Mouse (Mus musculus): Measurements from ENCODE around the gene Ankrd1. TPM values are rescaled to one million over a fixed set of nuclear protein-coding genes. Genes with fewer than 3 reads are reported as not detected.
A peak's percentile ranks its signal among the peaks of the same experiment; 100 is the strongest.

Ankrd1 gene
- polyA plus RNA-seq, 1 experiment from 2014 or later: not detected

DNA sequence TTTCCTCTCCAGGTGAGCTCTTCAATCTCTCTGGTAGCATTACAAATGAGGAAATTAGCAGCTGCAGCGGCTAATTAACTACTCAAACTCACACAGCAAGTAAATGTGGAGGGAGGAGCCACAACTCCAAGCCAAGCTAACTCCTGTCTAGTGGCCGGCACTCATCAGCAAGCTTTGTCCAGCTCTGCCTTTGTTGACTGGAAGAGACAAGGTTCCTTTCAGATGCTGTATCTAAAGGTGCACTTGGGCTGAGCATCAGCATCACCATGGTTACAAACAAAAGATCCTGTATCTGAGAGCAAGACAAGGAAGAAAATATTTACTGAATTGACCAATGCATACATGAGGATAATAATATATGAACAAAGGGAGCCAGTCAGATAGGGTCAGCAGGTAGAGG, 10.3 kb upstream of the Ankrd1 start:
- Histone ChIP-seq H3K9ac (no peak overlapping the region), H3K27ac (no peak overlapping the region), H3K27me3 (no peaks in the 10 kb centered on the region), H3K4me3 (replicated peaks) (no peak overlapping the region), H3K9me3 (no peaks in the 10 kb centered on the region), H3K4me1 (no peaks in the 10 kb centered on the region), H3K36me3 (replicated peaks) (no peaks in the 10 kb centered on the region), H3K4me2 (no peak overlapping the region)
- WGBS: 27% methylated on average over 2 of the region's 2 CpGs
- ATAC-seq (ENCODE audit: low FRiP score): no peak

DNA sequence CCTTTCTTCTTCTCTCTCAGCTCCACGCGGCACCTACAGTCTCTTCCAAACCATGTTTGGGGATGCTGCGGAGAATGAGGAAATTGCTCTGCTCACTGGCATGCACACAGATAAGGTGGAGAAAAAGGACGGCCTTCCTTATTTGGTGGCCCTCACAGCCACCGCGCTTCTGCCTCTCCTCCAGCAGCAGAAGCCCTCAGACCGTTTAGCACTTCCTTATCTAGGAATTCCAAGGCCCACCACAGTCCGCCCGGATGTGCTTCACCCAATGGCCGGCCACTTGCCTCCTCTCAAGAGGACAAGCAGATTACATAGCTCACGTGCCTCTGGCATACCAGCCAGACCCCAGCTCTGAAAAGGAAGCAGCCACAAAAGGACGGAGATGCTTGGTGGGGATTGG, 9.7 kb upstream of the Ankrd1 start:
- Histone ChIP-seq H3K9me3 (no peaks in the 10 kb centered on the region), H3K36me3 (replicated peaks) (no peaks in the 10 kb centered on the region), H3K27me3 (no peaks in the 10 kb centered on the region), H3K4me3 (replicated peaks) (no peak overlapping the region), H3K9ac (no peak overlapping the region), H3K4me2 (no peak overlapping the region), H3K4me1 (no peaks in the 10 kb centered on the region), H3K27ac (no peak overlapping the region)
- ATAC-seq (ENCODE audit: low FRiP score): no peak
- WGBS: 59% methylated on average over 12 of the region's 12 CpGs

DNA sequence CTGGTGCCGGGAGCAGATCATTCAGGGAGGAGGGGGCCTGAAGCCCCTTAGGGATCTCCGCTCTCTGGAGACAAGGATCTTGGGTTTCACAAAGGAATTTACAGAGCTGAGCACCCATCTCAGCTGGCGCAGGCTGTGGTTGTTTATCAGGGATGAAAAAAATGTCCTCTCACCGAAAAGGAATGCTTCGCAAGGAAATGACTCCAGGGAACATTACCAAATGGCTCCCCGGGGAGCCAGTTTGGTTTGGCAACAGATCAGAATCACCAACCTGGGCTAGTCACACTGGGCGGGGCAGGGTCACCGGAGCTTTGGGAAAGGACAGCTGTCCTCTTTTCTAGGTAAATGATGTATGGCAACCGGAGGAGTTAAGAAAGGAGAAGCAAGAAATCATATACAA, 9.3 kb upstream of the Ankrd1 start:
- Histone ChIP-seq H3K9me3 (no peaks in the 10 kb centered on the region), H3K4me2 (no peak overlapping the region), H3K4me3 (replicated peaks) (no peak overlapping the region), H3K36me3 (replicated peaks) (no peaks in the 10 kb centered on the region), H3K4me1 (no peaks in the 10 kb centered on the region), H3K27me3 (no peaks in the 10 kb centered on the region), H3K9ac (no peak overlapping the region), H3K27ac (no peak overlapping the region)
- WGBS: 71% methylated on average over 9 of the region's 9 CpGs
- ATAC-seq (ENCODE audit: low FRiP score): no peak

DNA sequence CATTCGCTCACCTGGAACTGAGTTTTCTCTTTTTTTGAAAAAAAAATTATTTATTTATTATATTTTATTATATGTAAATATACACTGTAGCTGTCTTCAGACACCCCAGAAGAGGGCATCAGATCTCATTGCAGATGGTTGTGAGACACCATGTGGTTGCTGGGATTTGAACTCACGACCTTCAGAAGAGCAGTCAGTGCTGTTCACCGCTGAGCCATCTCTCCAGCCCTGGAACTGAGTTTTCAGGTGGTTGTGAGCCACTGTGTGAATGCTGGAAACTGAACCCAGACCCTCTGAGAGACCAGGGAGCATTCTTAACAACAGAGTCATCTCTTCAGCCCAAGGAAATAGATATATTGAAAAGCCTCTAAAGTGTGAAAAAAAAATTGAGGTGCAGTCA, 8.5 kb upstream of the Ankrd1 start:
- 93% methylated on average over 3 of the region's 3 CpGs for WGBS
- H3K4me2 ChIP-seq: no peak overlapping the region

DNA sequence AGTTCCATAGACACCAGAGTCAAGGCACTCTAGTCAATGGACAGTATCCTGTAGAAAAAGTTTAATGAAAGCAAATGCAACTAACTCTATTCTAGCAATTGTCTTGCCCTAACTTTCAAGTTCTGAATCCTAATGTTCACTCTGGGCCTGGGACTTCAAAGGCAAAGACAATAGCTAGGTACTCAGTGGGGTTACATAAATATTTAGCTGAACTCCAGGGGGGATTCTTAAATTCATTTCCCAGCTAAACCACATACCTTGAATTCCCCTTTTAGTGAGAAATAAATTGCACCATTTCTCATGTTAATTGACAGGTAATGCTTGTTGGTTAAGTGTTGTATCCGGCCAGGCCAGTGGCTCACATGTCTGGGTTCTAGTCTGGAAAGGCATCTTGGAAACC, 4.3 kb upstream of the Ankrd1 start:
- Histone ChIP-seq H3K9ac (no peak overlapping the region), H3K27ac (no peak overlapping the region), H3K9me3 (peaks cover 5% of the 10 kb centered on the region; the same call in 1 of the 2 replicates), H3K4me2 (no peak overlapping the region), H3K4me3 (replicated peaks) (no peak overlapping the region), H3K27me3 (no peaks in the 10 kb centered on the region), H3K36me3 (replicated peaks) (no peaks in the 10 kb centered on the region), H3K4me1 (no peaks in the 10 kb centered on the region)
- 82% methylated on average over 1 of the region's 1 CpGs for WGBS
- no peak for ATAC-seq (ENCODE audit: low FRiP score)

More for the DNA sequence above, 8.5 kb upstream of the Ankrd1 start:
- Histone ChIP-seq H3K9me3 (peaks cover under 1% of the 10 kb centered on the region; the same call in 1 of the 2 replicates), H3K9ac (no peak overlapping the region), H3K27ac (no peak overlapping the region), H3K4me1 (no peaks in the 10 kb centered on the region), H3K36me3 (replicated peaks) (no peaks in the 10 kb centered on the region), H3K27me3 (no peaks in the 10 kb centered on the region), H3K4me3 (replicated peaks) (no peak overlapping the region)
- ATAC-seq (ENCODE audit: low FRiP score): no peak

DNA sequence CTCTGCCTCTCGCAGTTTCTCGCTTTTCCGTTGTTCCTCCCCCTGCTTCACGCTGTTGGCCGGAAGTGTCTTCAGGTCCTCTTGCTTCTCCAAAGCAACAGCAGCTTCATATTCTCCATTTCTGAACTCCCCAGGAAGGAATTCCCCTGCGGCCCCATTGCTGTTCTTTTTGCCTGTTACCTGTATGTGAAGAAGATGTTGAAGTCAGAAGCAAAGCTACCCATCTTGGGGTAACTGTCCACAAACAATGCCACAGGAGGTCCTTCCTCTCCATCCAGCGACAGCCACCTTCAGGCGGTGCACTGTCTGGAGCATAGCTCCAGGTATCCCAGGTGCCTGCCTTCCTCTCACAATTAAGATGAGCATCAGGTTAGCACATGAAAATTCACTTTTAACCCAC, 680 bp downstream of the Ankrd1 start:
- no peaks in the 10 kb centered on the region for H3K27me3 ChIP-seq
- H3K4me1 ChIP-seq: no peaks in the 10 kb centered on the region
- H3K36me3 ChIP-seq (replicated peaks): no peaks in the 10 kb centered on the region
- H3K9me3 ChIP-seq: peaks cover 5% of the 10 kb centered on the region; the same call in 1 of the 2 replicates
- no peak for ATAC-seq (ENCODE audit: low FRiP score)
- H3K9ac ChIP-seq: no peak overlapping the region
- no peak overlapping the region for H3K4me2 ChIP-seq
- H3K4me3 ChIP-seq (replicated peaks): no peak overlapping the region
- 95% methylated on average over 8 of the region's 8 CpGs for WGBS
- no peak overlapping the region for H3K27ac ChIP-seq

DNA sequence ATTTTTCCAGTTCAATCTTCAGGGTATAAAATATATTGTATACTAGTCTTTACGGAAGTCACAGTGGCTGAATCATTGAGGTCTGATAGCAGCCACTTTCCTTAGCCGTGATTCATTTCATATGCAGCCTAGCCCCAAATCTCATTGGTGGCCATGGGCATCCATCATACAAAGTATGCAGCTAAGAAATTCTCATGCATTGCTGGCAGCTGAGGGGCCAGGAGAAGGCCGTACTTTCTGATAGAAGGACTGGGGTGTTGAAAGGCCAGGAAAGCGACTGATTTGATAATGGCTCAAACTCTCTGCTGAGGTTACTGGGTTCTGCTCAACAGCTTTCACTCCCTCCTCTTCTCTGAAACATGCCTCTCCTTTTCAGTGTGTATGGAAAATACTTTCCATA, 3.7 kb downstream of the Ankrd1 start:
- Histone ChIP-seq H3K9ac (no peak overlapping the region), H3K4me3 (replicated peaks) (no peak overlapping the region), H3K36me3 (replicated peaks) (no peaks in the 10 kb centered on the region), H3K9me3 (no peaks in the 10 kb centered on the region), H3K27ac (no peak overlapping the region), H3K4me2 (no peak overlapping the region), H3K27me3 (no peaks in the 10 kb centered on the region), H3K4me1 (peaks cover 9% of the 10 kb centered on the region; the same call in 1 of the 2 replicates)
- 92% methylated on average over 4 of the region's 4 CpGs for WGBS
- ATAC-seq (ENCODE audit: low FRiP score): no peak

DNA sequence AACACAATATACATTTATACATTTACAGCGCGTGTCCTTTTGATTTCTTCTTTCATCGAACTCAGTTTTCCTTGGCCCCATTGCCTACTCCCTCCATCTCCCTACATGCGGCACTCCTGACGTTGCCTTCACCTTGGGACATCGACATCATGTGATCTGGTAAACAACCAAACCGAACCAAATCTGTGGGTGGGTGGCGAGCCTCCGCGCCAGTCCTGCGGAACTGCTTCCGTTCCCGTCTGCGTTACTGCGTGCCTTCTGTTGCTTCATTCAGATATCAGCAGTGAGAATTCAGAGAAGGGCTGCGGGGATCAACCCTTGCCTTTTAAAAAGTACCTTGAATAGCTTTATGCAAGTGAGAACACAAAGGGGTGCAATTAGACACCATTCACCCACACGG, 7.9 kb downstream of the Ankrd1 start:
- WGBS: 32% methylated on average over 17 of the region's 17 CpGs
- Histone ChIP-seq H3K27ac (no peak overlapping the region), H3K4me3 (replicated peaks) (0 out of 2 replicates have a peak overlapping the region, but pooled peaks have one; percentile 8), H3K9ac (peak overlapping the region; percentile 33; the same call in 1 of the 2 replicates), H3K4me2 (peak overlapping the region; percentile 41), H3K4me1 (peaks cover 14% of the 10 kb centered on the region), H3K27me3 (no peaks in the 10 kb centered on the region), H3K36me3 (replicated peaks) (no peaks in the 10 kb centered on the region), H3K9me3 (no peaks in the 10 kb centered on the region)
- peak; percentile 9; the same call in 1 of the 2 replicates for ATAC-seq (ENCODE audit: low FRiP score)

DNA sequence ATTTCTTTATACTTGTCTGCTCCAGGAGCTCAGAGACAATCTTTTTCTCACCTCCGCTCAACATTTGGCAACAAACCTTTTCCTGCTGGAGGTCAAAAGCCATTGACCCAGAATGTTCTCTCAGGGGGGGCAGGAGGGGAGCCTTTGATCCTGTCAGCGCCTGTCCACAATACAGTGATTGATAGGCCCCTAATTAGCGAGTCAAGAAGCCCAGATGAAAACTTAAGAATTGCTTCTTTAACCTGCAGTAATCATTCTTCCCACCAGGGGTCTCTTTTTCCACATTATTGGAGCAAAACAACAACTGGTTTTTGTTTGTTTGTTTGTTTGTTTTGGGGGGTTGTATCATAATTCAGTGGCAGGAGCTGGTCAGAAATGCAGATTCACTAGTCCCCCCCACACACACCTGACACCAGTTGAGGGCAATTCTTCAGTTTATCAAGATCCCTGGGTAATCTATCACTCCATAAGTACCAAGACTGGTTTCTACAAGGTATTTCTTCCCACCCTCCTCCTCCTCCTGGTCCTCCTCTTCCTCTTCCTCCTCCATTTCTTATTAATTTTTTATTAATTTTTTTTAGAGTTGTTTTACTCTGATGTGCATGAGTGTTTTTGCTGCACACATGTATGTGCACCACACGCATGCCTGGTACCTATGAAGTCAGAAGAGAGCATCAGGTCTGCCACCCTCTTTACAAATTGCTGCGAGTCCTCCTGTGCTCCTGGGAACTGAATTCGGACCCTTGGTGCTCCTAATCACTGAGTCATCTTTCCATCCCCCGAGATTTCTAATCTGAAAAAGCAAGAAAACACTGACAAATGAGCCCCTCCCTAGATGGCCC, 8.6 kb downstream of the Ankrd1 start:
- Histone ChIP-seq H3K4me3 (replicated peaks) (no peak overlapping the region), H3K9ac (no peak overlapping the region), H3K9me3 (no peaks in the 10 kb centered on the region), H3K36me3 (replicated peaks) (no peaks in the 10 kb centered on the region), H3K4me2 (peak overlapping the region; percentile 41; the same call in 1 of the 2 replicates), H3K4me1 (peaks cover 14% of the 10 kb centered on the region), H3K27me3 (no peaks in the 10 kb centered on the region), H3K27ac (no peak overlapping the region)
- ATAC-seq (ENCODE audit: low FRiP score): peak; percentile 62
- WGBS: 30% methylated on average over 7 of the region's 7 CpGs

DNA sequence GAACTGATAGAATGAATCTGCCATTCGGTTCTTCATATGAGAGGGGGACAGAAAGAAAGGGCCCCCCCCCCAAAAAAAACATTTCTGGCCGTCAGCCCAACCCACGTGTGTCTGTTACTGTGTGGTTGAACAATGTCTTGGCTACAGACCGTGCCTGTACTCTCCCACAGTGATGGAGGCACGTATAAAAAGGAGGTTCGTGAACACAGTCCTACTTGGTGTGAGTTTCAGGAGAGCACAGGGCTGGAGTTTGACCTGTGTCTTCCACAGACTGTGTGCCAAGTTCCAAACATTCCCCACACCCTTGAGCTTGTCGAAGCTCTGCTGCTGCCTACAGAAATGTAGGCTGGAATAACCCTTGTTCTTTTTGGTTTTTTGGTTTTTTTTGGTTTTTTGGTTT, 9.4 kb downstream of the Ankrd1 start:
- Histone ChIP-seq H3K27me3 (no peaks in the 10 kb centered on the region), H3K27ac (no peak overlapping the region), H3K4me3 (replicated peaks) (no peak overlapping the region), H3K9ac (no peak overlapping the region), H3K4me1 (peaks cover 14% of the 10 kb centered on the region), H3K9me3 (no peaks in the 10 kb centered on the region), H3K36me3 (replicated peaks) (0 out of 2 replicates have a peak, but pooled peaks cover 4% of the 10 kb centered on the region), H3K4me2 (no peak overlapping the region)
- WGBS: 67% methylated on average over 7 of the region's 7 CpGs
- ATAC-seq (ENCODE audit: low FRiP score): no peak

DNA sequence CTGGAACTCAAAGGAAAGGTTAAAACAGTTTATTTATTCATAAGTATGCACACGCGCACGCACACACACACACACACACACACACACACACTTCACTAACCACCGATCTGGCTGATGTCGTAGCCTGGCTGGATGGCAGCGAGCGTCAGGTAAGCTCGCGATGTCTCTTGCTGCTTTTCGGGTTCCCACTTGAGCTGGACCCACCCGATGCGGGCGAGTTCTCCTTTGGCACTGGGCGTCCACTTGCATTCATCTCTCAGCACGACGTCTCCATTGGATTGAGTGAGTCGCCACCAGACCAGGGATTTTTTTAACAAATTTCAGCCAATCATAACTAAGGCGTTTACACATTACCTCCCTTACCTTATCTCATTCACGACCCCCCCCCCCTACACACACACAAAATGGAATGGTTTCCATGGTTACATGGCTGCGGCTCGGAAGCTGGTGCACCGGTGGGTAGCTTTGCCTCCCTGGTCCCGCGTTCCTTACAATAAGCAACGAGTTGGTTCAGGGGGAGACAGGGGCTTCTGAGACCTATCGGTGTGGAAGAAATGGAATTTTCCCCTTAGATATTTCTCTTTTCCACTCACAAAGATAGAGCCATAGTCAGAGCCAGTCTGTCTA, 10.5 kb downstream of the Ankrd1 start:
- H3K9me3 ChIP-seq: no peaks in the 10 kb centered on the region
- H3K4me1 ChIP-seq: peaks cover 14% of the 10 kb centered on the region
- 0 out of 2 replicates have a peak, but pooled peaks cover 6% of the 10 kb centered on the region for H3K36me3 ChIP-seq (replicated peaks)
- no peaks in the 10 kb centered on the region for H3K27me3 ChIP-seq
- H3K9ac ChIP-seq: no peak overlapping the region
- ATAC-seq (ENCODE audit: low FRiP score): no peak
- H3K27ac ChIP-seq: no peak overlapping the region
- H3K4me2 ChIP-seq: no peak overlapping the region
- H3K4me3 ChIP-seq (replicated peaks): no peak overlapping the region
- 79% methylated on average over 26 of the region's 26 CpGs for WGBS

DNA sequence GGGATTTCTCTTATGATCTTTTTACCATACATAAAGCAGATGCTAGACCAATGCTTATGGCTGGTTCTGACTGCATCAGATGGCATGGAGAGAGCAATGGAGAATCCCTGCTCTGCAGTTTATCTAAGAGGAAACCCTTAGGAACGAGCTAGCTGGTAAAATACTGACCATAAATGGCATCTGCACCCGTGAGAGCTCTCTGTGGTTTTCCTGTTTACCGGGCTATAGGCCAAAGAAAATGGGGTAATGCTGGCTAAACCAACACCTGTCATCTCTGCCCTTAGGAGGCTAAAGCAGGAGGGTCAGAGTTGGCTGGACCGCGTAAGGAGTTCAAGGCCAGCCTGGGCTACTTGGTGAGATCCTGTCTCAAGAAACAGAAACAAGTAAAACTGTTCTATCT, 16.0 kb downstream of the Ankrd1 start:
- no peak overlapping the region for H3K4me3 ChIP-seq (replicated peaks)
- peaks cover 43% of the 10 kb centered on the region for H3K36me3 ChIP-seq (replicated peaks)
- no peak overlapping the region for H3K9ac ChIP-seq
- no peak overlapping the region for H3K27ac ChIP-seq
- H3K4me1 ChIP-seq: no peaks in the 10 kb centered on the region
- 94% methylated on average over 5 of the region's 5 CpGs for WGBS
- H3K9me3 ChIP-seq: no peaks in the 10 kb centered on the region
- ATAC-seq (ENCODE audit: low FRiP score): no peak
- no peak overlapping the region for H3K4me2 ChIP-seq
- no peaks in the 10 kb centered on the region for H3K27me3 ChIP-seq
